Mouse (Mus musculus): ENCODE data around the gene Armc7. TPM values are rescaled to one million over a fixed set of nuclear protein-coding genes. Genes with fewer than 3 reads are reported as not detected.

The Armc7 gene
- polyA plus RNA-seq, 2 experiments: 7.5 to 8.5 TPM

GRCm38 (mm10) chr11:115512407-115513183 lies 37.1 kb downstream of the Armc7 start:
- Histone ChIP-seq H3K27ac (replicated peaks; ENCODE audit: low read depth, low read length) (no peak overlapping the region), H3K36me3 (ENCODE audit: control insufficient read depth, insufficient read depth, low read length) (no peaks in the 10 kb centered on the region), H3K9me3 (ENCODE audit: control insufficient read depth, low read length) (no peaks in the 10 kb centered on the region), H3K4me3 (replicated peaks; ENCODE audit: low read length) (peak overlapping the region; percentile 91), H3K4me2 (replicated peaks; ENCODE audit: low read depth, low read length, severe bottlenecking) (peak overlapping the region; percentile 81), H3K27me3 (ENCODE audit: control insufficient read depth, insufficient read depth, low read length) (no peaks in the 10 kb centered on the region), H3K9ac (ENCODE audit: low read depth, low read length, severe bottlenecking) (peak overlapping the region; percentile 88), H3K4me1 (ENCODE audit: control insufficient read depth, insufficient read depth, low read length) (peaks cover 32% of the 10 kb centered on the region)
- DNase-seq (ENCODE audit: low spot score) (no peak), ATAC-seq (ENCODE audit: low FRiP score, low read depth) (no peak)
- no peak for TF ChIP-seq POLR2A (IDR thresholded peaks at IDR 0.05; ENCODE audit: borderline replicate concordance, extremely low read depth, insufficient read depth, insufficient read length)
- 21% methylated on average over 8 of the region's 8 CpGs for WGBS

GRCm38 (mm10) chr11:115513271-115514237 lies 38.1 kb downstream of the Armc7 start:
- TF ChIP-seq POLR2A (IDR thresholded peaks at IDR 0.05; ENCODE audit: borderline replicate concordance, extremely low read depth, insufficient read depth, insufficient read length): no peak
- Histone ChIP-seq H3K27ac (replicated peaks; ENCODE audit: low read depth, low read length) (peak overlapping the region; percentile 79), H3K9ac (ENCODE audit: low read depth, low read length, severe bottlenecking) (peak overlapping the region; percentile 88), H3K27me3 (ENCODE audit: control insufficient read depth, insufficient read depth, low read length) (no peaks in the 10 kb centered on the region), H3K36me3 (ENCODE audit: control insufficient read depth, insufficient read depth, low read length) (no peaks in the 10 kb centered on the region), H3K4me1 (ENCODE audit: control insufficient read depth, insufficient read depth, low read length) (peaks cover 32% of the 10 kb centered on the region), H3K4me3 (replicated peaks; ENCODE audit: low read length) (peak overlapping the region; percentile 91), H3K9me3 (ENCODE audit: control insufficient read depth, low read length) (no peaks in the 10 kb centered on the region), H3K4me2 (replicated peaks; ENCODE audit: low read depth, low read length, severe bottlenecking) (peak overlapping the region; percentile 81)
- under 1% methylated on average over 50 of the region's 57 CpGs for WGBS
- peak; percentile 26 for DNase-seq (ENCODE audit: low spot score)
- peak; percentile 21 for ATAC-seq (ENCODE audit: low FRiP score, low read depth)

GRCm38 (mm10) chr11:115514238-115514663 lies 38.8 kb downstream of the Armc7 start, which contains the start of gene Jpt1:
Gene Jpt1 (minus strand): TSS chr11:115514387.
- peak; percentile 99; the same call in 1 of the 2 replicates for TF ChIP-seq POLR2A (IDR thresholded peaks at IDR 0.05; ENCODE audit: borderline replicate concordance, extremely low read depth, insufficient read depth, insufficient read length)
- Histone ChIP-seq H3K9ac (ENCODE audit: low read depth, low read length, severe bottlenecking) (peak within 1 kb of the TSS; percentile 88), H3K27ac (replicated peaks; ENCODE audit: low read depth, low read length) (peak within 1 kb of the TSS; percentile 79), H3K36me3 (ENCODE audit: control insufficient read depth, insufficient read depth, low read length) (no peaks in the 10 kb centered on the region), H3K4me2 (replicated peaks; ENCODE audit: low read depth, low read length, severe bottlenecking) (peak within 1 kb of the TSS; percentile 81), H3K4me3 (replicated peaks; ENCODE audit: low read length) (peak within 1 kb of the TSS; percentile 91), H3K4me1 (ENCODE audit: control insufficient read depth, insufficient read depth, low read length) (peaks cover 32% of the 10 kb centered on the region), H3K9me3 (ENCODE audit: control insufficient read depth, low read length) (no peaks in the 10 kb centered on the region), H3K27me3 (ENCODE audit: control insufficient read depth, insufficient read depth, low read length) (no peaks in the 10 kb centered on the region)
- under 1% methylated on average over 24 of the region's 24 CpGs for WGBS
- ATAC-seq (ENCODE audit: low FRiP score, low read depth) (peak; percentile 98), DNase-seq (ENCODE audit: low spot score) (peak; percentile 98)

- H3K4me3 ChIP-seq (replicated peaks; ENCODE audit: low read length): no peak overlapping the region
- no peaks in the 10 kb centered on the region; the same call in 1 of the 2 replicates for H3K36me3 ChIP-seq (ENCODE audit: control insufficient read depth, insufficient read depth, low read length)
- no peak overlapping the region for H3K9ac ChIP-seq (ENCODE audit: low read depth, low read length, severe bottlenecking)
- no peak overlapping the region for H3K27ac ChIP-seq (replicated peaks; ENCODE audit: low read depth, low read length)
- DNase-seq (ENCODE audit: low spot score) (no peak), ATAC-seq (ENCODE audit: low FRiP score, low read depth) (no peak)
- 74% methylated on average over 6 of the region's 6 CpGs for WGBS
- H3K9me3 ChIP-seq (ENCODE audit: control insufficient read depth, low read length): no peaks in the 10 kb centered on the region
- H3K4me2 ChIP-seq (replicated peaks; ENCODE audit: low read depth, low read length, severe bottlenecking): 0 out of 2 replicates have a peak overlapping the region, but pooled peaks have one; percentile 0
- H3K27me3 ChIP-seq (ENCODE audit: control insufficient read depth, insufficient read depth, low read length): no peaks in the 10 kb centered on the region
- no peak for TF ChIP-seq POLR2A (IDR thresholded peaks at IDR 0.05; ENCODE audit: borderline replicate concordance, extremely low read depth, insufficient read depth, insufficient read length)
- H3K4me1 ChIP-seq (ENCODE audit: control insufficient read depth, insufficient read depth, low read length): peaks cover 31% of the 10 kb centered on the region
Measured at GRCm38 (mm10) chr11:115515021-115515420, 39.6 kb downstream of the Armc7 start.

DNA sequence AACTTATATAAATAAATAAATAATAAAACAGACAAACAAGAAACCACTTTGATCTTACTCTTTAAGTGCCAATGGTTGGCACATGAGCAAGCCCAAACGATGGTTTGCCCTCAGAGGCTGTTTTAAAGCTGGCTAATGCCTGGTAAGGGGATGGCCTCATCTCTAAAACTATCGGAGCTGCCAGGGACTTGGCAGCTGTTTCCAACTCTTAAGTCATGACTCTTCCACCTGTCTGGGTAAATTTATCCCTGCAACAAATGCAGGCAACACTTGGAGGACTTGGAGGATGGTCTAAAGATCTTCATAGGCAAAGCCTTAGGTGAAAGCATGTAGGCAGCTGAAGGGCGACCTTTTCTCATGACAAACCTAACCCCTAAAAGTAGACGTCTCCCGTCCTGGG lies 41.5 kb downstream of the Armc7 start:
- Histone ChIP-seq H3K4me2 (replicated peaks; ENCODE audit: low read depth, low read length, severe bottlenecking) (no peak overlapping the region), H3K4me1 (ENCODE audit: control insufficient read depth, insufficient read depth, low read length) (peaks cover 11% of the 10 kb centered on the region), H3K9ac (ENCODE audit: low read depth, low read length, severe bottlenecking) (no peak overlapping the region), H3K4me3 (replicated peaks; ENCODE audit: low read length) (no peak overlapping the region), H3K27me3 (ENCODE audit: control insufficient read depth, insufficient read depth, low read length) (no peaks in the 10 kb centered on the region), H3K36me3 (ENCODE audit: control insufficient read depth, insufficient read depth, low read length) (peaks cover 2% of the 10 kb centered on the region; the same call in 1 of the 2 replicates), H3K27ac (replicated peaks; ENCODE audit: low read depth, low read length) (no peak overlapping the region), H3K9me3 (ENCODE audit: control insufficient read depth, low read length) (no peaks in the 10 kb centered on the region)
- ATAC-seq (ENCODE audit: low FRiP score, low read depth): no peak
- 69% methylated on average over 5 of the region's 5 CpGs for WGBS
- no peak for TF ChIP-seq POLR2A (IDR thresholded peaks at IDR 0.05; ENCODE audit: borderline replicate concordance, extremely low read depth, insufficient read depth, insufficient read length)
- DNase-seq (ENCODE audit: low spot score): no peak

Measured in limb, embryonic 14.5 days (tissue).